Mouse (Mus musculus) neural tube, embryonic 15.5 days (tissue): ENCODE results near the gene Atp13a2. TPM values are rescaled to one million over a fixed set of nuclear protein-coding genes. Genes with fewer than 3 reads are reported as not detected.

Source experiments
- ATAC-seq: fragments of 200-750 bp; cut with Nextera tagmentation; 2 replicates; pipeline ENCODE4 v1.8.0; 2017; ENCODE audit warnings: mild to moderate bottlenecking, moderate TSS enrichment, moderate library complexity; ENCODE audit not compliant: low FRiP score
- H3K27ac ChIP-seq: fragments of 300-500 bp; sonication (generic); replicated peaks from 2 replicates; pipeline ENCODE4 v1.5.1; 2015; ENCODE audit warnings: mild to moderate bottlenecking, inconsistent platforms
- H3K27me3 ChIP-seq: fragments of 300-500 bp; sonication (generic); replicated peaks from 2 replicates; pipeline ENCODE4 v1.6.1; 2015; ENCODE audit warnings: inconsistent platforms
- H3K36me3 ChIP-seq: fragments of 300-500 bp; sonication (generic); 2 replicates; pipeline ENCODE4 v1.6.1; 2015; ENCODE audit warnings: inconsistent platforms
- H3K4me1 ChIP-seq: fragments of 300-500 bp; sonication (generic); 2 replicates; pipeline ENCODE4 v1.6.1; 2015; ENCODE audit warnings: inconsistent platforms
- H3K4me2 ChIP-seq: fragments of 300-500 bp; sonication (generic); 2 replicates; pipeline ENCODE4 v1.6.1; 2015; ENCODE audit warnings: inconsistent platforms, mild to moderate bottlenecking, moderate library complexity
- H3K4me3 ChIP-seq: fragments of 300-500 bp; sonication (generic); replicated peaks from 2 replicates; pipeline ENCODE4 v1.5.1; 2015; ENCODE audit warnings: mild to moderate bottlenecking, inconsistent platforms
- H3K9ac ChIP-seq: fragments of 300-500 bp; sonication (generic); replicated peaks from 2 replicates; pipeline ENCODE4 v1.6.1; 2015; ENCODE audit warnings: mild to moderate bottlenecking, inconsistent platforms
- H3K9me3 ChIP-seq: fragments of 300-500 bp; sonication (generic); replicated peaks from 2 replicates; pipeline ENCODE4 v1.6.1; 2016; ENCODE audit warnings: inconsistent platforms
- WGBS: fragments of 180-500 bp; shearing (Covaris S2); methylation state at CpG from one replicate; pipeline ENCODE4 v1.1.7; 2015; ENCODE audit warnings: mixed read lengths; 5-methylcytosine and 5-hydroxymethylcytosine counted together
- polyA plus RNA-seq: library from polyadenylated mRNA; unstranded; fragments of >200 nt; fragmentation: Nextera tagmentation; extraction: Ambion mirVana; gene quantifications from 2 replicates; pipeline ENCODE4 v1.2.1, GENCODE M21; 2015

The Atp13a2 gene
- polyA plus RNA-seq, 1 experiment from 2014 or later: 188 TPM

DNA sequence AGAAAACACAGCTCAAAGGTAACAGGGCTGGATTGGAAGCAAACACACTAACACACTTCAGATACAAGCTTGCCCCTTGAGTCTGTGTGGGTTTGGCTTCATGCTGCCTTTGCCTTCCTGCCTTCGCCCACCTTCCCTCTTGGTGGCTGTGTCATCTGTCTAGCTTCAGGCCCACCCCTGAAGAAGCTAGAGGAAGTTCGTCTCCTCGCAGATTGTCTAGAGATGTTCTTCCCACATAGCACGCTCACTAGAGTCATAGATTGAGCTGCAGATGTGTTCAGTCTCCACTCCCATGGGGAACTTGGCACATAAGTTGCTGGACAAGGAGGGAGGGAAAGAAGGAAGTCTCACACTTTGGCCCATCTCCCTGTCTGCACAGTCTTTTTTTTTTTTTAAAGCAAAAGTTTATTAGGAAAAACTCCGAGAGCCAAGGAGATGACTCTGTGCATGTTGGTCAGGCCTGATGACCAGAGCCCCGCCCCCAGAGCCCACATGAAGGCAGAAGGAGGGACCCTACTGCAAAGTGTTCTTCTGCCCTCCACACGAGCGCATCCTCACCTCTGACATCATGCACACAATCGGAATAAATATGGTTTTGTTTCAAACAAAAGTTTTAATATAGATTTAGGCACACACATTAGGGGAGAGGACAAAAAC lies 22.6 kb upstream of the Atp13a2 start:
- Histone ChIP-seq H3K27ac (no peak overlapping the region), H3K4me1 (peaks cover 41% of the 10 kb centered on the region), H3K4me3 (no peak overlapping the region), H3K4me2 (no peak overlapping the region), H3K9me3 (no peaks in the 10 kb centered on the region), H3K36me3 (peaks cover 17% of the 10 kb centered on the region), H3K9ac (no peak overlapping the region), H3K27me3 (no peaks in the 10 kb centered on the region)
- 84% methylated on average over 9 of the region's 9 CpGs for WGBS
- no peak for ATAC-seq

DNA sequence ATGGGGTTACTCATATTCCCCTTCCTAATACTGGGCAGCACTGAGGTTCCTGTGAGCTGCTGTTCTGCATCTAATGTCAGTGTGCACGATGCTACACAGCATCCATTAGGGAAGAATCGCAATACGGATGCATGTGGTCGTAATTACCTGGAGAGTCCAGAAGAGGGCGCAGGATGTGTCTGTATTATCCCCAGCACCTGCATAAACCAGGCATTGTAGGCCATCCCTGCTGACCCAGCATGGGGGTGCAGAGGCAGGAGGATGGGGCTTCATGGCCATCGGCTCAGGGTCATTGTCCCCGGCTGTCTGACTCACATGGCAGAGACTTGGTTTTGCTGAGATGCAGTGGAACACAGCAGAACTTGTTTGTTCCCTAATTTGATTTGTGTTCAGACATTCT lies 22.1 kb upstream of the Atp13a2 start:
- 9% methylated on average over 7 of the region's 7 CpGs for WGBS
- Histone ChIP-seq H3K4me1 (peaks cover 41% of the 10 kb centered on the region), H3K27me3 (no peaks in the 10 kb centered on the region), H3K9me3 (no peaks in the 10 kb centered on the region), H3K27ac (no peak overlapping the region), H3K4me3 (no peak overlapping the region), H3K9ac (no peak overlapping the region), H3K4me2 (no peak overlapping the region), H3K36me3 (peaks cover 17% of the 10 kb centered on the region)
- no peak for ATAC-seq

DNA sequence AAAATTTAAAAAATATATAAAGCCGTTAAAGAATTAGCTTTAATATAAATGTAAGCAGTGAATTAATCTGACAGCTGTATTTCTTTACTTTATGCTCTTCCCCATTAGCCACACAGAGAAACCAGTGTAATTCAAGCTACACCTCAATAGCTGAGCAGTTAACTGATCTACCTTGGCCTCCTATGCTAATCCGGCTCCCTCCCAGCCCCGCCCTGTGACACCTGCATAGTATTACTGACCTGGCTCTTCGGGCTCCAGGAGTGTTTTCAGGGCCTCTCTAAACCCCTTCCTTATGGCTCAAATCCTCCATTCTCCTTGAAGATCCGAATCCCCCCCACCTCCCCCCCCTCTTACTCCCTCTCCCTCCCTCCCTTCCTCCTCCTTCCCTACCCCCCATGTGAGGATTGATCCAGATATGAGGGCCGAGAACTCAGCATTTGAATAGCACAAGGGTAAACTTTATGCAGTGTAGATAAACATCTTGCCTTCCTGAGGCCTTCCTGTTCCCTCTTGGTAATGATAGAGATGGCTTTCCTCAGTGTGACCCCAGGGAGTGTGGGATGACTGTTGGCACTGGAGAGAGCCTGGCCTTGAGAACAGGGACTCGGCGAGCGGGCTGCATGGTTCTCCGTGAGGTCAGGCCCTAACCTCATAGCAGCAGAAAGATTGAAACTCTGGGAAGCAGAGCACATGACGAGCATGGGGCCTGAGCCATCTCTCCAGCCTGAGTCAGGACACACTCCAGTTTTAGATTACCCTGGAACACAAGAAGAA lies 19.1 kb upstream of the Atp13a2 start:
- no peak overlapping the region for H3K4me3 ChIP-seq
- peaks cover 21% of the 10 kb centered on the region for H3K4me1 ChIP-seq
- H3K4me2 ChIP-seq: no peak overlapping the region
- no peak for ATAC-seq
- 91% methylated on average over 11 of the region's 11 CpGs for WGBS
- no peak overlapping the region for H3K9ac ChIP-seq
- no peaks in the 10 kb centered on the region for H3K9me3 ChIP-seq
- no peak overlapping the region for H3K27ac ChIP-seq
- no peaks in the 10 kb centered on the region for H3K27me3 ChIP-seq
- H3K36me3 ChIP-seq: peaks cover 46% of the 10 kb centered on the region

DNA sequence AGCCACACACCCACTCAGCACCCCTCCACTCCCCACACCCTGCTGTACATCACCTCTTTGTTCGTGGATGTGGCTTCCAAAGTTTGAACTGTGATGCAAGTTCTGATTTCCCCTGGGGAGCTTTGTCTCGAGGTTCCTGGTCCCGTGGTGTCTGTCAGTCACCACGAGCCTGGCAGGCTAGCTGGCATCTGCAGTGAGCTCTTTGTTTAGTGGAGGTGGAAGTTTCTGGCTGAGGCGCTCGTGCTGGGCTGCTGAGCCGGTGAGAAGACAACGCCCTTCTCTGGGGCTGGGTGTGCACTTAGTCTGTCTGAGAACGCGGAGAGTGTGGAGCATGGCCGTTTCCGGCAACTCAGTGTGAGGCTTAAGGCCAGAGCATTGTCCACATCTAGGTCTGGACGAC lies 15.0 kb upstream of the Atp13a2 start:
- Histone ChIP-seq H3K27me3 (no peaks in the 10 kb centered on the region), H3K4me2 (no peak overlapping the region), H3K36me3 (peaks cover 80% of the 10 kb centered on the region), H3K9ac (no peak overlapping the region), H3K27ac (no peak overlapping the region), H3K4me1 (no peaks in the 10 kb centered on the region), H3K4me3 (no peak overlapping the region), H3K9me3 (no peaks in the 10 kb centered on the region)
- ATAC-seq: no peak
- 90% methylated on average over 13 of the region's 13 CpGs for WGBS

DNA sequence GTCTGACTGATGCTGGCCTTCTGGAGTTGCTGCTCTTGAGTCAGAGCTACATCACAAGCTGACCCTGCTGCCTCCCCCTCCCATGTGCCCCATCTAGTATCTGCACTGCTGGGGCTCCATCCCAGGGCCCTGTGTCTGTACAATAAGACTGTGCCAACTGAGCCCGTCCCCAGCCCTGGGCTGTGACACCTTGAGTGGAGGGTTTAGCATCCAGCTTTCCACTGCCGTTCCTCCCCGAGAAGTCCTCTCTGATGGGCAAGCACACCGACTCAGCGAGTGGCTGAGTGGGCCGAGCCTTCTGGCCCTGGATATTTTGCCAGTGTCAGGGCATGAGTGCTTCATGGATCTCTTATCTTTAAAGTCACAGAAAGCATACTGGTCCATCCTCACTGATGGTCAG lies 12.3 kb upstream of the Atp13a2 start:
- Histone ChIP-seq H3K4me3 (no peak overlapping the region), H3K9ac (no peak overlapping the region), H3K27me3 (no peaks in the 10 kb centered on the region), H3K9me3 (no peaks in the 10 kb centered on the region), H3K4me2 (no peak overlapping the region), H3K4me1 (no peaks in the 10 kb centered on the region), H3K27ac (no peak overlapping the region), H3K36me3 (peaks cover 90% of the 10 kb centered on the region)
- WGBS: 98% methylated on average over 6 of the region's 6 CpGs
- no peak for ATAC-seq

DNA sequence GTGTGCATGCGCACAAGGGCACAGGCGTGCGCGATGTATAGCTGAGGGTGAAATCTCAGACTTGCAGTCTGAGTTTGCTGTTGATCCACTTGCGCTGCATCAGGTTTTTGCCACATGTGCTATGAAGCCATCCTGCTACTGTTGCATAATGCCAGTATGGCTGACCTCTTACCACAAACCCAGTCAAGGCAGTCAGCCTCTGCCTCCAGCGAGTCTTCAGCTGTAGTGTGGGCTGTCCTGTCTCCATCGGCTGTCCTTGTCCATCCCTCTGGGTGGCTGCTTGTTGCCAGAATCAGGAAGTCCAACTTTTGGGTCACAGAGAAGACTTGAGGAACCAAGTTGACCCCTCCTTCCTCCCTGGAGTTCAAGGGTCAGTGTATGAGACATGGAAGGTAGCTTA lies 11.3 kb upstream of the Atp13a2 start:
- no peak for ATAC-seq
- peaks cover 89% of the 10 kb centered on the region for H3K36me3 ChIP-seq

DNA sequence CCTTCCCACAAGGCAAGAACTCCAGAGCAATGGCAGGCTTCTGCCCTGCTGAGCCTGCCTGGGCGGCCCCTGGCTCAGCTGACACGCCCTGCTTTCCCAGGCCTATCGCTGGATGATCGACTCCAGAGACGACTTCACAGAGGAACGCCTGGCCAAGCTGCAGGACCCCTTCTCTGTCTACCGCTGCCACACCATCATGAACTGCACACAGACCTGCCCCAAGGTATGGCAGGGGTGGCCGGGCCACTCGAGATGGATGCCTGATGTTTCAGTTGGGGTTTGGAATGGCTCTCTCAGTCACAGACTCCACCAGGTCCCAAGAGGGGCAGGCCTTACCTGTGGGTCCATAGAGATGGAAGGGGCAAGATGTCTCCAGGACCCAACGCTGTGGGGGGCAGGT lies 9.4 kb upstream of the Atp13a2 start:
- H3K4me3 ChIP-seq: no peak overlapping the region
- WGBS: 93% methylated on average over 10 of the region's 10 CpGs
- H3K27me3 ChIP-seq: no peaks in the 10 kb centered on the region
- H3K4me1 ChIP-seq: no peaks in the 10 kb centered on the region
- no peak overlapping the region for H3K27ac ChIP-seq
- ATAC-seq: no peak
- no peak overlapping the region for H3K9ac ChIP-seq
- H3K36me3 ChIP-seq: peaks cover 69% of the 10 kb centered on the region
- H3K9me3 ChIP-seq: no peaks in the 10 kb centered on the region
- H3K4me2 ChIP-seq: no peak overlapping the region

More for the DNA sequence above, 11.3 kb upstream of the Atp13a2 start:
- no peaks in the 10 kb centered on the region for H3K27me3 ChIP-seq
- 97% methylated on average over 7 of the region's 7 CpGs for WGBS
- H3K9ac ChIP-seq: no peak overlapping the region
- no peak overlapping the region for H3K4me2 ChIP-seq
- H3K4me1 ChIP-seq: no peaks in the 10 kb centered on the region
- H3K4me3 ChIP-seq: no peak overlapping the region
- no peaks in the 10 kb centered on the region for H3K9me3 ChIP-seq
- H3K27ac ChIP-seq: no peak overlapping the region

DNA sequence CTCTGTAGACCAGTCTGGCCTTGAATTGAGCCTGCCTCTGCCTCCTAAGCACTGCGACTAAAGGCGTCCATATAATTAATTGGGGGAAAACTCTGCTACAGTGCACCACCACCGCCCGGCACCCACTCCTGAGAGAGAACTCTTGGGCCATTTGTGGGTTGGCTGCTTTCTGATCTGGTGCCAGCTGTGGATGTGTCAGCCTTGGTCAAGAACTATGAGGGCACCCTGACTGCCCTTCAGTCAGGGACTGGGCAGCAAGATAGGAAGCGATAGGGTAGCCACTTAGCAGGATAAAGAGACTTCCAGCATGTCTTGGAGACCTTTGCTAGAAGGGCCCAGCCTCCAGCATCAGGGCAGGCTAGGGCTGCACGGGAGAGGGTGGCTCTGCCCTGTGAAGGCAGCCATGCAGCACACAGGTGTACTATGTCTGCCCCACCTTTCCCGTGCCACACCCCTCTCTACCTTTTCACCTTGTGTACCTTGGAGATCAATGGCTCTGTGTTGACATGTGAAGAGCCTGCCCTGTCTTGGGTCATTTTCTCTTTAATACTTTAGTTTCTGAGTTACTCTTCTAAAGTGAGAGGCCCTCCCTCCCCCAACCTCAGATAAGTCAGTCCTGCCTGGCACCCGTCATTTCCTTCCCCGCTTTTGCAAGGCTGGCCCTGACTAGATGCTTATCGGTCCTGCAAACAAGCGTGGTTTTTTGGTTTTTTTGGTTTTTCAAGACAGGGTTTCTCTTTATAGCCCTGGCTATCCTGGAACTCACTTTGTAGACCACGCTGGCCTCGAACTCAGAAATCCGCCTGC lies 8.6 kb upstream of the Atp13a2 start:
- Histone ChIP-seq H3K4me1 (peaks cover 1% of the 10 kb centered on the region; the same call in 1 of the 2 replicates), H3K36me3 (peaks cover 61% of the 10 kb centered on the region), H3K9me3 (no peaks in the 10 kb centered on the region), H3K9ac (no peak overlapping the region), H3K4me2 (no peak overlapping the region), H3K27me3 (no peaks in the 10 kb centered on the region), H3K27ac (no peak overlapping the region), H3K4me3 (no peak overlapping the region)
- WGBS: 94% methylated on average over 14 of the region's 14 CpGs
- no peak for ATAC-seq

DNA sequence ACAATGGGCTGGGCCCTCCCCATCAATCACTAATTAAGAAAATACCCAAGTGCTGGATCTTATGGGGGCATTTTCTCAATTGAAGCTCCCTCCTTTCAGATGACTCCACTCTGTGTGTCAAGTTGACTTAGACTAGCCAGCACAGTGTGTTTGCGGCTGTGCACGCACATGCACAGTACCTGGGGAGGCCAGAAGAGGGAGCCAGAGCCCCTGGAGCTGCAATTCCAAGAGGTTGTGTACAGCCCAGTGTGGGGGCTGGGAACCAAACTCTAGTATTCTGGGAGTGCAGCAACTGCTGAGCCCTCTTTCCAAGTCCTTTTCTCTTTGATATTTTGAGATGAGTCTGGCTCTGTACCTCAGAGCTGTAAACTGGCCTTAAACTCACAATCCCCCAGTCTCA lies 5.1 kb upstream of the Atp13a2 start:
- H3K4me3 ChIP-seq: no peak overlapping the region
- no peaks in the 10 kb centered on the region for H3K9me3 ChIP-seq
- no peak overlapping the region for H3K9ac ChIP-seq
- no peak for ATAC-seq
- WGBS: 94% methylated on average over 2 of the region's 2 CpGs
- H3K4me1 ChIP-seq: peaks cover 11% of the 10 kb centered on the region
- H3K27me3 ChIP-seq: no peaks in the 10 kb centered on the region
- H3K27ac ChIP-seq: no peak overlapping the region
- no peak overlapping the region for H3K4me2 ChIP-seq
- H3K36me3 ChIP-seq: peaks cover 27% of the 10 kb centered on the region

DNA sequence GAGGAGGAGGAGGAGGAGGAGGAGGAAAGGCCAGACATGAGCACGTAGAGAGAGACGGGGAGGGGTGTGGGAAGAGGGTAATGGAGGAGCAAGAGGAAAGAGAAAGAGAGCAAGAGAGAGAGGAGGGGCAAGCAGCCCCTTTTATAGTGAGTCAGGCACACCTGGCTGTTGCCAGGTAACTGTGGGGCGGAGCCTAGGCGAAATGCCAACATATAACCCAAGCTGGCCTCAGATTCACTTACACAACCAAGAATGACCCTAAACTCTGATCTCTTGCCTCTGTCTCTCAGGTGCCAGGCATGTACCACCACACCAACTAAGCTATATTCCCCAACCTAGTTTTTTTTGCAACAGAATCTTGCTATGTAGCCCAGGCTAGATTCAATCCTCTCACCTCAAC lies 3.9 kb upstream of the Atp13a2 start:
- H3K27ac ChIP-seq: peak overlapping the region; percentile 51; the same call in 1 of the 2 replicates
- H3K36me3 ChIP-seq: peaks cover 19% of the 10 kb centered on the region
- no peaks in the 10 kb centered on the region for H3K27me3 ChIP-seq
- WGBS: 50% methylated on average over 4 of the region's 4 CpGs
- H3K9ac ChIP-seq: no peak overlapping the region
- H3K9me3 ChIP-seq: no peaks in the 10 kb centered on the region
- no peak overlapping the region for H3K4me2 ChIP-seq
- ATAC-seq: no peak
- H3K4me3 ChIP-seq: no peak overlapping the region
- H3K4me1 ChIP-seq: peaks cover 18% of the 10 kb centered on the region

DNA sequence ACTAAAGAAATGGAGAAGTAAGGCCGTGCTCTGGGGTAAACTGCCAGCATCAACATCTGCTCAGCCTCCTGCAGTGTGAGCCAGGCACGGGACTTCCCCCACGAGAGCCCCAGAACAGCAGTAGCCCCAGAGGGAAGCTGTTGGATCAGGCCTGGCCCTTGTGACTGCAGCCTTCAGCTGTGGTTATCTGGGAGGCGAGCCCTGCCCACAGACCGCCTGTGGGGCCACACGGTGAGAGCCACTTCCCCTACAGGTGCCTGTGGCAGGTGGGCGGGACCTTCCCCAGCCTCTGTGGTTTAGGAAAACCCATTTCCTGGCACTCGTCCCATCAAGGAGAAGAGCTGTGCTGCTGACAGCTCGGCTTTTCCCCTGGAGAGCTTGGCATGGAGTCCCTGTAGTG lies 3.2 kb upstream of the Atp13a2 start:
- no peak for ATAC-seq
- Histone ChIP-seq H3K27me3 (no peaks in the 10 kb centered on the region), H3K27ac (peak overlapping the region; percentile 51; the same call in 1 of the 2 replicates), H3K4me2 (no peak overlapping the region), H3K36me3 (peaks cover 14% of the 10 kb centered on the region), H3K4me1 (peaks cover 24% of the 10 kb centered on the region), H3K4me3 (no peak overlapping the region), H3K9me3 (no peaks in the 10 kb centered on the region), H3K9ac (0 out of 2 replicates have a peak overlapping the region, but pooled peaks have one; percentile 10)
- WGBS: 16% methylated on average over 9 of the region's 9 CpGs
